Mouse (Mus musculus) hindbrain, embryonic 13.5 days (tissue): ENCODE data around the gene Epha10. TPM values are rescaled to one million over a fixed set of nuclear protein-coding genes. Genes with fewer than 3 reads are reported as not detected.
A peak's percentile ranks its signal among the peaks of the same experiment; 100 is the strongest.

Experiments used
- ATAC-seq: fragments of 200-750 bp; cut with Nextera tagmentation; 2 replicates; pipeline ENCODE4 v1.8.0; 2017; ENCODE audit warnings: moderate TSS enrichment; ENCODE audit not compliant: low FRiP score
- H3K27ac ChIP-seq: fragments of 300-500 bp; sonication (generic); 2 replicates; pipeline ENCODE4 v1.5.1; 2015; ENCODE audit warnings: inconsistent platforms, mild to moderate bottlenecking, moderate library complexity
- H3K27me3 ChIP-seq: fragments of 300-500 bp; sonication (generic); 2 replicates; pipeline ENCODE4 v1.6.1; 2015; ENCODE audit warnings: mild to moderate bottlenecking, inconsistent platforms
- H3K36me3 ChIP-seq: fragments of 300-500 bp; sonication (generic); 2 replicates; pipeline ENCODE4 v1.6.1; 2015; ENCODE audit warnings: mild to moderate bottlenecking, inconsistent platforms
- H3K4me1 ChIP-seq: fragments of 300-500 bp; sonication (generic); replicated peaks from 2 replicates; pipeline ENCODE4 v1.6.1; 2015; ENCODE audit warnings: inconsistent platforms
- H3K4me2 ChIP-seq: fragments of 300-500 bp; sonication (generic); 2 replicates; pipeline ENCODE4 v1.6.1; 2015; ENCODE audit warnings: inconsistent platforms, mild to moderate bottlenecking, moderate library complexity
- H3K4me3 ChIP-seq: fragments of 300-500 bp; sonication (generic); 2 replicates; pipeline ENCODE4 v1.5.1; 2015; ENCODE audit warnings: mild to moderate bottlenecking, inconsistent platforms
- H3K9ac ChIP-seq: fragments of 300-500 bp; sonication (generic); 2 replicates; pipeline ENCODE4 v1.6.1; 2015; ENCODE audit warnings: mild to moderate bottlenecking, inconsistent platforms
- H3K9me3 ChIP-seq: fragments of 300-500 bp; sonication (generic); 2 replicates; pipeline ENCODE4 v1.6.1; 2016; ENCODE audit warnings: inconsistent platforms
- whole genome bisulfite sequencing: fragments of 180-500 bp; shearing (Covaris S2); methylation state at CpG from one replicate; pipeline ENCODE4 v1.1.7; 2015; 5-methylcytosine and 5-hydroxymethylcytosine counted together
- polyA plus RNA-seq: library from polyadenylated mRNA; unstranded; fragments of >200 nt; fragmentation: Nextera tagmentation; extraction: Ambion mirVana; gene quantifications from 2 replicates; pipeline ENCODE4 v1.2.1, GENCODE M21; 2015

Epha10 gene
- polyA plus RNA-seq, 1 experiment from 2014 or later = 5.4 TPM

DNA sequence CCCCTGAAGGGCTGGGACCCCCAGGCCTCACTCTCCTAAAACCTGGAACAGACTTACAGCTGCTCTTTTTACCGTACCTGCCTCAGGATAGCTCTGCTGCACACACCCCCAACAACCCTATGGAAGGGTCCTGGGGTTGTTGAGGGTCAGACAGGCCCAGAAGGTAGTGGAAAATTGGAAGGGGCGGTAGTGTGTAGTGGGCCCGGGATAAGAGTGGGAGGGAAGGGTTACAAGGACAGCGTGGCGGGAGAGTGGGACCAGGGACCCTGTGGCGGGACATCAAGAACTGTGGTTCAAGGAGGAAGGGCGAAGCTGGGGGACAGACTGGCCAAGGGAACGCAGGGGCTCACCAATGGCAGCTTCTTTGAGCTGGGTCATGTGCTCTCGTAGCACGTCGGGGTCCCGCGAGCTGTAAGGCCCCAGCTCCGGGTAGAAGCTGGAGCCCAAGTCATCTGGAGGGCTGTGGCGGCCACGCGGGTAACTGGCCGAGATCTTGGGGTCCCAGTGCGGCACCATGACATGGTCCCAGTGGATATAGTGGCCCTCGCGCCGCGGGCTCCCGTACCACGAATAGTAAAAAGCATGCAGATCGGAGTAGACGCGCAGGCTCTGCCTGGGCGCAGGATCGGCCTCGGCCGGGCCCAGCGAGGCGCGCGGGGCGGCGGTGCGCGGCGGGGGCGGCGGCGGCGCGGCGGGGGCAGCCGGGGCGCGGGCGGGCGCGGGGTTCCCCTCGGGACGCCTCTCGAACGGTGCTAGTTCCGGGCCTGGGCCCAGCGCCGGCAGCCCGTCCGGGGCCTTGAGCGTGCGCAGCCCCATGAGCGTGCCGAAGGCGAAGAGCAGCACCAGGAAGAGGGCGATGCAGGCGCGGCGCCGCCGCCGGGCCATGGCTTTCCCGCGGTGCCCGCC lies 19.2 kb upstream of the Epha10 start, which contains the start of gene Maneal:
Gene Maneal, minus strand, starts transcription at position 889 of the 906 bp plus-strand sequence.
- peaks cover 24% of the 10 kb centered on the region for H3K4me1 ChIP-seq
- no peaks in the 10 kb centered on the region for H3K27me3 ChIP-seq
- no peaks in the 10 kb centered on the region for H3K9me3 ChIP-seq
- peak within 1 kb of the TSS; percentile 84 for H3K4me3 ChIP-seq
- peak within 1 kb of the TSS; percentile 88 for H3K9ac ChIP-seq
- H3K36me3 ChIP-seq = peaks cover 29% of the 10 kb centered on the region
- H3K27ac ChIP-seq = peak within 1 kb of the TSS; percentile 89
- ATAC-seq = peak; percentile 44
- H3K4me2 ChIP-seq = peak within 1 kb of the TSS; percentile 86
- 2% methylated on average over 74 of the region's 77 CpGs for WGBS

DNA sequence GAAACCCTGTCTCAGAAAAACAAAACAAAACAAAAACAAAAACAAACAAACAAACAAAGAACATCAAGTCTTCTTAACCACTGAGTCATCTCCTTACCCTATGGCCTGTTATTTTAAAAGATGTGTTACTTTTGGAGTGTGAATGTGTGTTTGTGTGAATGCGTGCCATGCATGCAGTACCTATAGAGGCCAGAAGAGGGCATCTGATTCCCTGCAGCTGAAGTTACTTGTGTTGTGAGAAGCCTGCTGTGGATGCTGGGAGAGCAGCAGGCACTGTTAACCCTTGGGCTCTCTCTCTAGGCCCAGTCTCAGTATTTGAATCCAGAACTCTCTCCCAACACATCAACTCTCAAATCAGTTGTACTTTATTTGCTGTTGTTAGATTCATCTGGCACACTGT lies 8.0 kb upstream of the Epha10 start:
- Histone ChIP-seq H3K9ac (no peak overlapping the region), H3K4me1 (no peaks in the 10 kb centered on the region), H3K4me3 (no peak overlapping the region), H3K4me2 (no peak overlapping the region), H3K27me3 (no peaks in the 10 kb centered on the region), H3K9me3 (no peaks in the 10 kb centered on the region), H3K27ac (no peak overlapping the region), H3K36me3 (no peaks in the 10 kb centered on the region)
- ATAC-seq = no peak
- 83% methylated on average over 1 of the region's 1 CpGs for WGBS

DNA sequence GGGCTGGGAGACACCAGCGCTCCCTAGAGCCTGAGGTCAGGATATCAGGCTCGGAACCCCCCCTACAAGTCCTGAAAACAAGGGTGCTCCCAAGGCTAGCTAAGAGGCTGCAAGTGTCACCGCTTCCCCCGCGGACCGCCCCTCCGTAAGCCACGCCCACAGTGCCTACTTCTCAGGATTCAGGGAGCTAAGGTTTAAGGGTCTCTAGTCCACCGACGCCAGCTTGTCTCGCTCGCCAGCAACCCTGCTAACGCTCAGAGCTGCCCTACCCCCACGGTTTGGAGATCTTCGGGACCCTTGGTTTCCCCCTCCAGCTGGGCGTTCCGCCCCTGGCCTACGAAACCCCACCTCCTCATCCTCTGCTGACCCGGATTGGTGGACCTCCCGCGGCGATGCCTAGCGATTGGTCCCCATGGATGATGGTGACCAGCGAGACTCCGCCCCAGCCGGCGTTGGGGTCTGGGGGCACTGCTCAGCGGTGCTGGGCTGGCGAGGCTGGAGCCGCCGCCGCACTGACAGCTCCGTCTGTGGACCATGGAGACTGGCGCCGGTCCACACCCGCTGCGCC lies 726 bp downstream of the Epha10 start:
- Histone ChIP-seq H3K4me2 (peak overlapping the region; percentile 66), H3K4me1 (peaks cover 35% of the 10 kb centered on the region), H3K9ac (peak overlapping the region; percentile 73), H3K9me3 (no peaks in the 10 kb centered on the region), H3K36me3 (no peaks in the 10 kb centered on the region), H3K27ac (peak overlapping the region; percentile 82), H3K4me3 (peak overlapping the region; percentile 52), H3K27me3 (peaks cover 62% of the 10 kb centered on the region)
- peak; percentile 94 for ATAC-seq
- under 1% methylated on average over 37 of the region's 37 CpGs for WGBS

DNA sequence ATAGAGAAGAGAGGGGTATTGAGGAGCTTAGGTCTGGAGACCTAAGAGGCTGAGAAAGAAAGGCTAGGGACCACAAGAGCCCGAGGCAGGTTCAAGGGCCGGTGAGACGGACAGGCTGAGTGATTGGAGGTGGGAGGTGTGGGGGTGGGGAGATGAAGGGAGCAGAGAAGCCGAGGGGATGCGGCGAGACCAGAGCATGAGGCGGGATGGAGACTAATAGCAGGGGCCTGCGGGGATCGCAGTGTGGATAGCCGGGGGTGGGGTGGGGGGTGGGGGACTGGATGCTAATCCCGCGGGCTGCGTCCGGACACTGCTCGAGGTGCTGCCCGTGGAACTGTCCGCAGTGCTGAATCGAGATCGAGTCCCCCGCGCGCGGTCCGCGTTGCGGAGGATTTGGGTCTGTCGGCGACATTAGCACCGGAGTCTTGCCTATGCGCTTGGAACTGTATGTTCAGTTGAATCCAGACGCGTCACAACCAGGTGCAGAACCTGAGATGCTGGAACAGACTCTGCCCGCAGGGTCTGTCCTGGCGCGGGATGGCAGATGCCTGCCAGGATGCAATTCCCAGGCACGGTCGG lies 1.5 kb downstream of the Epha10 start:
- H3K9ac ChIP-seq = peak overlapping the region; percentile 73
- 0% methylated on average over 37 of the region's 37 CpGs for WGBS
- H3K4me1 ChIP-seq = peaks cover 35% of the 10 kb centered on the region
- peak overlapping the region; percentile 66 for H3K4me2 ChIP-seq
- H3K27ac ChIP-seq = peak overlapping the region; percentile 82
- ATAC-seq = peak; percentile 23
- peak overlapping the region; percentile 52 for H3K4me3 ChIP-seq
- H3K27me3 ChIP-seq = peaks cover 64% of the 10 kb centered on the region
- no peaks in the 10 kb centered on the region for H3K36me3 ChIP-seq
- H3K9me3 ChIP-seq = no peaks in the 10 kb centered on the region

DNA sequence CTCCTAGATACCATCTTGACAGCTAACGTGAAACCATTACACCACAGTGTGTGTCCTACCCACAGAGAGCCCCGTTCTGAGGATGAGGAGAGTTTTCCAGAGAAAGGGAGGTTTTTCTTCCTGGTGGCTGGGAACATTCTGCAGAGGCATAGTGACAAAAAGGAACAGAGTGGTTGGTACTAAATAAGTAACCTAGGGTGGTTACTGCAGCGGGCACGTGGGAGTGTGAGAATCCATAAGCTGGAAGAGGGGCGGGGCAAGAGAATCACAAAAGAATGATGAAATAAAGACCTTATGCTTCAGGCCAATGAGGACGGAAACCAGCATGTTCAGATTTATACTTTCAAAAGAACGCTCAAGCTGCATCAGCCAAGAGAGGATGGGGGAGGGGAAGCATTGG lies 8.0 kb downstream of the Epha10 start:
- Histone ChIP-seq H3K4me2 (no peak overlapping the region), H3K4me1 (peaks cover 4% of the 10 kb centered on the region), H3K27me3 (peaks cover 62% of the 10 kb centered on the region), H3K27ac (no peak overlapping the region), H3K9ac (no peak overlapping the region), H3K4me3 (no peak overlapping the region), H3K36me3 (no peaks in the 10 kb centered on the region), H3K9me3 (no peaks in the 10 kb centered on the region)
- ATAC-seq = no peak
- 72% methylated on average over 7 of the region's 7 CpGs for WGBS

DNA sequence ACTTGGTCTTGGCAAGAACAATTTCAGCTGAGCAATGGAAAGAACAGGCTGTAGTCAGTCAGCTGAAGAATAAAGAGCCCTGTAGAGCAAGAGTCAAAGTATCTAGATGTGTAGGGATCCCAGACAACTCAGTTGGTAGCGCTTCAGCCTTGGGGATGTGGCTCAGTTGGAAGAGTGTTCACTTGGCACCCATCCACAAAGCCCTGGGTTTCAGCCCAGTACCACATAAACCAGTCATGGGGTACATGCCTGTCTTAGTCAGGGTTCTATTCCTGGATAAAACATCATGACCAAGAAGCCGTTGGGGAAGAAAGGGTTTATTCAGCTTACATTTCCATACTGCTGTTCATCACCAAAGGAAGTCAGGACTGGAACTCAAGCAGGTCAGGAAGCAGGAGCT lies 9.2 kb downstream of the Epha10 start:
- Histone ChIP-seq H3K27ac (no peak overlapping the region), H3K36me3 (no peaks in the 10 kb centered on the region), H3K27me3 (peaks cover 65% of the 10 kb centered on the region), H3K9me3 (no peaks in the 10 kb centered on the region), H3K9ac (no peak overlapping the region), H3K4me3 (no peak overlapping the region), H3K4me2 (no peak overlapping the region), H3K4me1 (peaks cover 15% of the 10 kb centered on the region)
- 83% methylated on average over 2 of the region's 2 CpGs for WGBS
- ATAC-seq = no peak

DNA sequence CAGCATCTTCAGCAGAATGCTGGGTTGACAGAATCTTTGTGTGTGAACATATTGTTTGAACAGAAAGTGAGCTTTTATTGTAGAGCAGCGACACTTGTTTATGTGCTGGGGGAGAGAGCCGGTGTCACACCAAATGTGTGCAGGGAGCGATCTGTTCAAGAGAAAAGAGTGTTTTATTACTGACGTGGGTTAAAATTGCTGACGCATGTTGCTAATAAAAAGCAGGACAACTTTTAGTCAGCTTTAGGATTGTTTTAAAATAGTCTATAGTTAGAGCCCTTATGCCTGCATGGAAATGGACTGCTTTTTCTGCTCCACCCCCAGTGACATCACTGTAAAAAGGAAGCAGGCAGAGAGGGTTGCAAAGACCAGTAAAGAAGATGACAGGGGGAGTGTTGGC lies 10.1 kb downstream of the Epha10 start:
- no peak for ATAC-seq
- Histone ChIP-seq H3K9me3 (no peaks in the 10 kb centered on the region), H3K4me3 (no peak overlapping the region), H3K9ac (no peak overlapping the region), H3K27me3 (peaks cover 67% of the 10 kb centered on the region), H3K36me3 (no peaks in the 10 kb centered on the region), H3K4me2 (no peak overlapping the region), H3K27ac (no peak overlapping the region), H3K4me1 (peaks cover 19% of the 10 kb centered on the region)
- 79% methylated on average over 5 of the region's 5 CpGs for WGBS

DNA sequence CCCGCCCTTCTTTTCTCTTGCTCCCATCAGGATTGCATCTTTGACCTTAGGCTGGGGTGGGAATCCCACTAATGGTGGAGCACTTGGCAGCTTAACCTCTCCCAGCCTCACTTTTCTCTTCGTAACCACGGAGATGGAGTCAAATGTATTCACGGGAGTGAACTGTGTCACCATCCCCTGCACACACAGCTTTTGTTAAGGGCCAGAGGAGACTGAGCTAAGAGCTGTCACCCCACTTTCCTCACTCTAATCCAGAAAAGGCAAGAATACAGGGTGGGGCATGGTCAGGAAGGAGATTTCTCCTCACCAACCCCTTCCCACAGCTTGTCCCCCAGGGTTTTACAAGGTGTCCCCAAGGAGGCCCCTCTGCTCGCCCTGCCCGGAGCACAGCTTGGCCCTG lies 13.1 kb downstream of the Epha10 start:
- WGBS = 20% methylated on average over 6 of the region's 6 CpGs
- Histone ChIP-seq H3K4me3 (peak overlapping the region; percentile 50), H3K27ac (no peak overlapping the region), H3K9me3 (no peaks in the 10 kb centered on the region), H3K4me2 (peak overlapping the region; percentile 68), H3K4me1 (peaks cover 26% of the 10 kb centered on the region), H3K36me3 (no peaks in the 10 kb centered on the region), H3K9ac (peak overlapping the region; percentile 74), H3K27me3 (peaks cover 67% of the 10 kb centered on the region)
- ATAC-seq = 0 out of 2 replicates have a peak, but pooled peaks have one; percentile 11

DNA sequence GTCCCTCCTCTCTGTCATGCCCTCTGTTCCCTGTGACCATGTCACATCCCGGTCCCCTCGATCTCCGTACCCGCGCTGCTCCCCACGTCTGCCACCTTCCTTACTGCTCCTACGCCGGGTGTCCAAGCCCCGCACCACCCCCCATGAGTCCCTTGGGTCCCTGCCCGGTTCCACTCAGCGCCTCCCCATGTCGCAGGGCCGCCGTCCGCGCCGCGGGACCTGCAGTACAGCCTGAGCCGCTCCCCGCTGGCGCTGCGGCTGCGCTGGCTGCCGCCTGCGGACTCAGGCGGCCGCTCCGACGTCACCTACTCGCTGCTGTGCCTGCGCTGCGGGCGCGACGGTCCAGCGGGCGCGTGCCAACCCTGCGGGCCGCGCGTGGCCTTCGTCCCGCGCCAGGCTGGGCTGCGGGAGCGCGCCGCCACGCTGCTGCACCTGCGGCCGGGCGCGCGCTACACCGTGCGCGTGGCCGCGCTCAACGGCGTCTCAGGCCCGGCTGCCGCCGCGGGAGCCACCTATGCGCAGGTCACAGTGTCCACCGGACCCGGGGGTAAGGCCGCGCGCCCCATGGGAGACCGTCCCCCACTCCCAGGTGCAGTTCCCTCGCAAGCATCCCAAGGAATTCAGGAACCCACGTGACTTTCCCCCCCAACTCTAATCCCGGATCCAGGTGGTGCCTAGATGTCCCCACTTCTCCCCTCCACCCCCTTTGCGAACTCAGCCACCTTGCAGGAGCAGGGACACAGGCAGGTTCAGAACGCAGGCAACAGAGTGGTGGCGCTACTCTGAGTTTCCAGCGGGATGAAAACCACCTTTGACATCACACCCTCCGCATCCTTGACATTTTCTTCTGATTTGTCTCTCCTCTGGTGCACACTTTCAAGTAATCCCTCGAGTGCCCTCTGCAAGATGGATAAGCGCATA lies 14.1 kb downstream of the Epha10 start:
- Histone ChIP-seq H3K27ac (peak overlapping the region; percentile 55; the same call in 1 of the 2 replicates), H3K4me2 (peak overlapping the region; percentile 68), H3K4me1 (peaks cover 36% of the 10 kb centered on the region), H3K4me3 (peak overlapping the region; percentile 50), H3K27me3 (peaks cover 67% of the 10 kb centered on the region), H3K9me3 (no peaks in the 10 kb centered on the region), H3K36me3 (no peaks in the 10 kb centered on the region), H3K9ac (peak overlapping the region; percentile 74)
- WGBS = 1% methylated on average over 83 of the region's 83 CpGs
- ATAC-seq = peak; percentile 73

DNA sequence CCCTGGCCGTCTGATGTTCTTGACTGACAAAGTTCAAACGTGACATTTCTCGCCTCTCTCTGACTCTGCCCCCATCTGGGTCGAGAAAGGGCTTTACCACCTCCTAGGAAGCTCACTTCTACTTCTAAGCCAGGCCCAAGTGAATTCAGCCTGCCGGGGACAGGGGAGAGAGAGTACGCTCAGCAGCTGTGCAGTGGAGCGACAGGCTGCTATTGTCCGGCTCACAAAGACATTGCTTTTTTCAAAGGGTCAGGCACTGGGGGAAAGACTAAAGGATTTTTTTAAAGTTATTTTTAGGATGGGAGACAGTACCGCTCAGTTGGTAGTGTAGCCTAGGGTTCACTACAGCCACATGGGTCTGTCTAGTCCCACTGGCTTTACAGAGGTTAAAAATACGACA lies 17.7 kb downstream of the Epha10 start:
- H3K4me1 ChIP-seq = peaks cover 42% of the 10 kb centered on the region
- no peaks in the 10 kb centered on the region for H3K36me3 ChIP-seq
- H3K4me3 ChIP-seq = no peak overlapping the region
- ATAC-seq = no peak
- no peak overlapping the region for H3K4me2 ChIP-seq
- no peak overlapping the region for H3K27ac ChIP-seq
- H3K9ac ChIP-seq = no peak overlapping the region
- H3K9me3 ChIP-seq = no peaks in the 10 kb centered on the region
- WGBS = 18% methylated on average over 10 of the region's 10 CpGs
- peaks cover 37% of the 10 kb centered on the region for H3K27me3 ChIP-seq

DNA sequence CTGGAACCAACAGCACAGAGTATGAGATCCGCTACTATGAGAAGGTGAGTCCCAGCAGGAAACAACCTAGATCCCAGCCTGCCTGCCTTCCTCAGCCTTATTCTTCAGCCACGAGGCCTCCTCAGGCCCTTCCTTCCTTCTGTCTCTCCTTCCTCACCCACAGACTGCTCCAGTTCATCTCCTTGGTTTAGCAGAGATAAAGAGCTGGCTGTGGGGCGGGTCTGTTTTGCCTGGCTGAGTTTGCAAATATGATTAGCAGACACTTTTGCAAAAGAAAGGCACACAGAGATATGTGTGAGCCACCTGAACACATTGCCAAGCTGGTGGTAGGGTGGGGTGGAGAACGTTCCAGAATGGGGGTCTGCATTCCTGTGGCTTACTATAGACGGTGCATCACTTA lies 19.2 kb downstream of the Epha10 start:
- WGBS = 66% methylated on average over 5 of the region's 5 CpGs
- Histone ChIP-seq H3K4me1 (peaks cover 27% of the 10 kb centered on the region), H3K27me3 (peaks cover 22% of the 10 kb centered on the region), H3K27ac (no peak overlapping the region), H3K36me3 (no peaks in the 10 kb centered on the region), H3K4me3 (no peak overlapping the region), H3K9me3 (no peaks in the 10 kb centered on the region), H3K9ac (peak overlapping the region; percentile 29), H3K4me2 (no peak overlapping the region)
- ATAC-seq = no peak
